ENCODE assay signal across 17 mouse cellular contexts in genomic region chr13:53501561-53502253, GRCm38 (mm10). TPM values are rescaled to one million over a fixed set of nuclear protein-coding genes. Genes with fewer than 3 reads are reported as not detected.
A peak's percentile ranks its signal among the peaks of the same experiment; 100 is the strongest.
DNase-seq lines count a peak whose midpoint lies in the region; ATAC-seq lines count a peak whose summit lies in the region.
"Had no signal": no experiment of that assay in that cellular context is flagged by ENCODE, and none has a peak within 500 bp of the region (broad histone marks: within the 10 kb centered on the region; RNA-seq: fewer than 3 reads in every experiment).

No protein-coding gene starts in this region.

- no peaks in the 10 kb centered on the region for H3K36me3 ChIP-seq in midbrain, embryonic 10.5 days
- no peaks in the 10 kb centered on the region for H3K36me3 ChIP-seq in midbrain, embryonic 16.5 days (ENCODE audit: control insufficient read depth, insufficient read depth, low read length)
- no peaks in the 10 kb centered on the region for H3K36me3 ChIP-seq in hindbrain, embryonic 16.5 days (ENCODE audit: control insufficient read depth, insufficient read depth, low read length)
- H3K36me3 ChIP-seq: kidney, embryonic 15.5 days; liver, embryonic 12.5 days had no signal

- H3K4me3 ChIP-seq in midbrain, embryonic 10.5 days, result no peak overlapping the region; the same call in 1 of the 2 replicates
- H3K4me3 ChIP-seq in midbrain, embryonic 16.5 days (ENCODE audit: low read depth, low read length), result no peak overlapping the region
- H3K4me3 ChIP-seq in hindbrain, embryonic 16.5 days (ENCODE audit: low read length), result no peak overlapping the region
- H3K4me3 ChIP-seq: kidney, embryonic 15.5 days; liver, embryonic 12.5 days; myocyte had no signal

- H3K27me3 ChIP-seq in midbrain, embryonic 10.5 days (ENCODE audit: low read depth, poor library complexity, severe bottlenecking), result peaks cover 86% of the 10 kb centered on the region
- H3K27me3 ChIP-seq in midbrain, embryonic 16.5 days (ENCODE audit: control insufficient read depth, insufficient read depth, low read depth, low read length), result no peaks in the 10 kb centered on the region; the same call in 1 of the 2 replicates
- H3K27me3 ChIP-seq in hindbrain, embryonic 16.5 days (replicated peaks; ENCODE audit: control insufficient read depth, insufficient read depth, low read length), result no peaks in the 10 kb centered on the region

- no peak overlapping the region for H3K9ac ChIP-seq in midbrain, embryonic 16.5 days (ENCODE audit: low read depth, low read length)
- H3K9ac ChIP-seq in hindbrain, embryonic 16.5 days (ENCODE audit: low read depth, low read length), result no peak overlapping the region
- H3K9ac ChIP-seq: kidney, embryonic 15.5 days; liver, embryonic 12.5 days had no signal

- peak; percentile 2 for DNase-seq in cerebellum, adult 9-11 months
- no peak for DNase-seq in cerebellum, adult 18-20 months
- DNase-seq in midbrain, embryonic 10.5 days (ENCODE audit: low spot score), result peak; percentile 29
- peak; percentile 46 for DNase-seq in retina, postnatal 1 day
- DNase-seq in layer of hippocampus, adult 8-10 months (ENCODE audit: low spot score in 2 of 2), result no peak
- no peak for DNase-seq in adrenal gland, postnatal 4 days (ENCODE audit: low spot score in 2 of 2)
- DNase-seq: adrenal gland, adult 2 months; cerebellum, postnatal 36 days; heart, postnatal 14 days; layer of hippocampus, adult 9-11 months; lung, postnatal 14 days; thymus, adult 18-20 months had no signal

- WGBS in midbrain, embryonic 10.5 days, result 11% methylated on average over 10 of the region's 10 CpGs
- 6% methylated on average over 10 of the region's 10 CpGs for WGBS in midbrain, embryonic 16.5 days
- WGBS in hindbrain, embryonic 16.5 days, result 8% methylated on average over 10 of the region's 10 CpGs

- peaks cover 28% of the 10 kb centered on the region for H3K4me1 ChIP-seq in midbrain, embryonic 10.5 days
- H3K4me1 ChIP-seq in midbrain, embryonic 16.5 days (ENCODE audit: control insufficient read depth, insufficient read depth, low read length), result peaks cover 8% of the 10 kb centered on the region
- H3K4me1 ChIP-seq in hindbrain, embryonic 16.5 days (ENCODE audit: control insufficient read depth, insufficient read depth, low read depth, low read length), result peaks cover 4% of the 10 kb centered on the region; the same call in 1 of the 2 replicates
- H3K4me1 ChIP-seq: kidney, embryonic 15.5 days; liver, embryonic 12.5 days had no signal

- no peak overlapping the region for H3K27ac ChIP-seq in midbrain, embryonic 10.5 days (replicated peaks)
- H3K27ac ChIP-seq in midbrain, embryonic 16.5 days (ENCODE audit: low read length), result no peak overlapping the region
- no peak overlapping the region for H3K27ac ChIP-seq in hindbrain, embryonic 16.5 days (ENCODE audit: low read depth, low read length)
- H3K27ac ChIP-seq: kidney, embryonic 15.5 days; liver, embryonic 12.5 days had no signal

- no peak overlapping the region for H3K4me2 ChIP-seq in midbrain, embryonic 16.5 days (ENCODE audit: low read length)
- peak overlapping the region; percentile 13; the same call in 1 of the 2 replicates for H3K4me2 ChIP-seq in hindbrain, embryonic 16.5 days (ENCODE audit: low read length)
- H3K4me2 ChIP-seq: kidney, embryonic 15.5 days; liver, embryonic 12.5 days had no signal

- ATAC-seq in midbrain, embryonic 16.5 days, result no peak
- no peak for ATAC-seq in hindbrain, embryonic 16.5 days
- ATAC-seq: liver, embryonic 12.5 days had no signal

- no peaks in the 10 kb centered on the region for H3K9me3 ChIP-seq in midbrain, embryonic 10.5 days (replicated peaks)
- H3K9me3 ChIP-seq in midbrain, embryonic 16.5 days (replicated peaks; ENCODE audit: control insufficient read depth, low read length, poor library complexity, severe bottlenecking), result no peaks in the 10 kb centered on the region
- no peaks in the 10 kb centered on the region for H3K9me3 ChIP-seq in hindbrain, embryonic 16.5 days (ENCODE audit: control insufficient read depth, low read length)
- H3K9me3 ChIP-seq: kidney, embryonic 15.5 days; liver, embryonic 12.5 days had no signal

RNA-seq across cellular contexts. Expression of gene Msx2, which starts 28.8 kb away (rescaled TPM):
- polyA plus RNA-seq in midbrain, embryonic 10.5 days (2016; fragmentation: Nextera tagmentation; extraction: Ambion mirVana), result 18.3 and 23.2 TPM in 2 replicates
- 0.40 and 0.55 TPM in 2 replicates for polyA plus RNA-seq in midbrain, embryonic 16.5 days (2015; fragmentation: Nextera tagmentation; extraction: Ambion mirVana)
- polyA plus RNA-seq in hindbrain, embryonic 16.5 days (2015; fragmentation: Nextera tagmentation; extraction: Ambion mirVana), result 2.4 and 2.8 TPM in 2 replicates
- total RNA-seq in layer of hippocampus, adult 8-10 months (2022), result under 1 TPM; 0.16 to 0.70 (median 0.45) TPM
- under 1 TPM; 0.22 to 0.59 TPM for total RNA-seq in adrenal gland, postnatal 4 days (2021)

Comparison
In these comparisons a context has a peak if more than half of its experiments do, and no peak if none do; other contexts are left out.
1. DNase-seq: peak in cerebellum, adult 9-11 months (single experiment), midbrain, embryonic 10.5 days (single experiment) and retina, postnatal 1 day (single experiment); none in cerebellum, adult 18-20 months (0 of 2), layer of hippocampus, adult 8-10 months (0 of 2) and adrenal gland, postnatal 4 days (0 of 2).